Mouse (Mus musculus) stomach, embryonic 16.5 days (tissue): ENCODE data around the gene Ubl4a. TPM values are rescaled to one million over a fixed set of nuclear protein-coding genes. Genes with fewer than 3 reads are reported as not detected.

Experiments
- microRNA-seq: library from miRNA; unstranded; fragments of <30 nt; microRNA quantifications from one replicate; pipeline ENCODE4, GENCODE M21; 2016
- polyA plus RNA-seq: library from polyadenylated mRNA; unstranded; fragments of >200 nt; fragmentation: Nextera tagmentation; extraction: Ambion mirVana; gene quantifications from 2 replicates; pipeline ENCODE4 v1.2.1, GENCODE M21; 2015

Gene Ubl4a
- polyA plus RNA-seq, 1 experiment from 2014 or later: 67.0 TPM

Small RNA genes within 50 kb of the gene (microRNA-seq; reads per million reads assigned to microRNA genes)
- 0.66 reads per million for gene Mir7092

Other genes with a start within 250 kb of the Ubl4a start
- gene Opn1mw, start 245.8 kb downstream of the Ubl4a start, polyA plus RNA-seq: not detected in 2 replicates
- gene Mecp2, start 237.9 kb downstream of the Ubl4a start, polyA plus RNA-seq: 10.5 and 10.6 TPM in 2 replicates
- not detected in 2 replicates for gene Tex28, start 205.4 kb downstream of the Ubl4a start, polyA plus RNA-seq
- not detected in 2 replicates for gene Tktl1, start 196.0 kb downstream of the Ubl4a start, polyA plus RNA-seq
- gene Flna, start 123.4 kb downstream of the Ubl4a start, polyA plus RNA-seq: 498 and 560 TPM in 2 replicates
- gene Emd, start 118.5 kb downstream of the Ubl4a start, polyA plus RNA-seq: 22.5 and 26.8 TPM in 2 replicates
- gene Rpl10, start 102.4 kb downstream of the Ubl4a start, polyA plus RNA-seq: 666 and 804 TPM in 2 replicates
- gene Taz, start 91.3 kb downstream of the Ubl4a start, polyA plus RNA-seq: 79.1 and 81.0 TPM in 2 replicates
- gene Dnase1l1, start 90.9 kb downstream of the Ubl4a start, polyA plus RNA-seq: 14.8 and 18.7 TPM in 2 replicates
- 149 and 171 TPM in 2 replicates for gene Atp6ap1, start 76.1 kb downstream of the Ubl4a start, polyA plus RNA-seq
- gene Gdi1, start 68.2 kb downstream of the Ubl4a start, polyA plus RNA-seq: 218 and 219 TPM in 2 replicates
- gene Fam50a, start 60.2 kb downstream of the Ubl4a start, polyA plus RNA-seq: 63.2 and 66.9 TPM in 2 replicates
- 16.8 and 18.4 TPM in 2 replicates for gene Plxna3, start 44.2 kb downstream of the Ubl4a start, polyA plus RNA-seq
- 94.3 and 105 TPM in 2 replicates for gene Lage3, start 19.6 kb downstream of the Ubl4a start, polyA plus RNA-seq
- gene Slc10a3, start 131 bp upstream of the Ubl4a start, polyA plus RNA-seq: 18.6 and 21.4 TPM in 2 replicates
- 36.2 and 40.4 TPM in 2 replicates for gene Fam3a, start 20.1 kb upstream of the Ubl4a start, polyA plus RNA-seq
- gene Ikbkg, start 20.1 kb upstream of the Ubl4a start, polyA plus RNA-seq: 22.8 and 24.4 TPM in 2 replicates
- 84.5 and 109 TPM in 2 replicates for gene G6pdx, start 56.0 kb upstream of the Ubl4a start, polyA plus RNA-seq
- gene Gm6880, start 108.2 kb upstream of the Ubl4a start, polyA plus RNA-seq: not detected in 2 replicates
- not detected in 2 replicates for gene Olfr1326-ps1, start 201.7 kb upstream of the Ubl4a start, polyA plus RNA-seq
- gene Olfr1325, start 219.5 kb upstream of the Ubl4a start, polyA plus RNA-seq: not detected in 2 replicates